Mouse (Mus musculus) megakaryocyte, embryonic 14.5 days (primary cell): ENCODE measurements at regions not wholly inside any gene's neighbourhood (a gene's known extent, or its start where the extent isn't known, plus 50 kb on each side); places are given as distances from the start of the nearest gene placed in this dataset.

Source experiments
- FLI1 ChIP-seq: IDR thresholded peaks from 2 replicates; pipeline ENCODE4 v1.6.1; 2012; ENCODE audit warnings: low read length, inconsistent platforms, mixed read lengths
- GATA1 ChIP-seq: IDR thresholded peaks from 3 replicates; pipeline ENCODE4 v1.6.1; 2012; ENCODE audit warnings: mixed read lengths, low read length, inconsistent platforms, borderline replicate concordance

DNA sequence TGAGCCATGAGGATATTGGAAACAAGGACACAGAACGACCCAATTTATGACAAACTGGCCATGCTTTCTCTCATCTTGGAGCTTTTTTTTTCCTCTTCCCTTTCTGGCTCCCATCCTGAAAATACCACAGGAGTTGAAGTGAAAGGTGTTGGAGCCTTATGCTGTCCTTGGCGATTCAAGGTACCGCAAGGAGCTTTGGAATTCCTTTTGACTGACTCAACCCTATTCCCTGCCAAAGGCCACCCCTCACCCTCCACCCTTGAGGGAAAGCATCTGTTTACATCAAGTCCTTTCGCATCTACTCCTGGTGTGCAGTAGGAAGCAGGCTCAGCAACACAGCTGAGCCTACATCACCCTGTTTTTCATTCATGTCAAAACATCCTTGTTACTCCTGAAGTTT, 208.5 kb downstream of the Rap2a start:
- TF ChIP-seq FLI1 (no peak), GATA1 (no peak)
